Mouse (Mus musculus): ENCODE results near the gene Thbs3.
"Not testable (repeated sequence)": the region's sequence is repeated elsewhere in the genome, so short reads cannot be mapped to it uniquely, and the experiment has no call there.

The Thbs3 gene

GRCm38 (mm10) chr3:89195979-89196877 is 18.8 kb upstream of the Thbs3 start:
- peak; percentile 97 for DNase-seq (ENCODE audit: low spot score)

- DNase-seq (ENCODE audit: low spot score), result no peak
Observed at GRCm38 (mm10) chr3:89199839-89200238, 15.1 kb upstream of the Thbs3 start.

GRCm38 (mm10) chr3:89202253-89203141 is 12.5 kb upstream of the Thbs3 start, which contains the start of gene Gba:
Gene Gba (plus strand): TSS chr3:89202928.
- peak; percentile 97 for DNase-seq (ENCODE audit: low spot score)

GRCm38 (mm10) chr3:89203142-89203514 is 11.9 kb upstream of the Thbs3 start:
- DNase-seq (ENCODE audit: low spot score), result no peak

GRCm38 (mm10) chr3:89206079-89206478 is 8.9 kb upstream of the Thbs3 start:
- DNase-seq (ENCODE audit: low spot score), result no peak

DNA sequence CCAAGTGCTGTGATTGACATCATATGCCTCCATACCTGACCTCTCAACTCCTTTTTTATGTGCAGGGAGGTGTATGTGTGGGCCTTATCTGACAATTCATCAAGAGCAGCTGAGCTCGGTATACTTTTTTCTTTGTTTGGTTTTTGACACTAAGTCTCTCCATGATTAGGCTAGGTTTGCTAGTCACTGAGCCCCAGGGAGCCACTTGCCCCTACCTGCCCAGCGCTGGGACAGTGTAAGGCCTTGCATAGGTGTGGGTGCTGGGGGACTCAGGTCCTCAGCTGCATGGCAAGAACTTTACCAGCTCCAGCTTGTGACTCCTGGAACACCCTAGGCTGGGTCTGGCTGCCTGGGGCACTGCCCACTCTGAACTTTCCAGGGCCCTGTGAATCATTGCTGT is 8.3 kb upstream of the Thbs3 start:
- no peak for DNase-seq (ENCODE audit: low spot score)

DNA sequence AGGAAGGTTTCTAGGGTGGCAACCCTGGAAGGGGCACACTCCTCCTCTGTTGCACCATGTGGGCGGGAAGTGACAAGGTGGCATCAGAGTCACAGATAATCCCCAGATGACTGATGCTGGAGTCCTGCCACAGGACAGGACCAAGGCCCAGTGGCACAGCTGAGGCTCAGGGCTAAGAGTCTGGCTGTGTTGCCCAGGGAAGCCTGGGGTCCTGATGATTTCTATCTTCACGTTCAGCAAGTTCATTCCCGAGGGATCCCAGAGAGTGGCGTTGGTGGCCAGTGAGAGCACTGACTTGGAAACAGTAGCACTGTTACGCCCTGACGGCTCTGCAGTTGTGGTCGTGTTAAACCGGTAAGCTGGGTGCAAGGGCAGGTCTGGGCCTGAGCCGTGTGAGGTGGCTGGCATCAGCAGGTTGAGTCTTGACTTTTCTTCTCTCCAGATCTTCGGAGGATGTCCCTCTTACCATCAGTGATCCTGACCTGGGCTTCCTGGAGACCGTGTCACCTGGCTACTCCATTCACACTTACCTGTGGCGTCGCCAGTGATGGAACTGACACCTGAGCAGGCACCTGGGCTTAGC is 6.8 kb upstream of the Thbs3 start:
- no peak for DNase-seq (ENCODE audit: low spot score)

GRCm38 (mm10) chr3:89208736-89209135 is 6.2 kb upstream of the Thbs3 start:
- no peak for DNase-seq (ENCODE audit: low spot score)

DNA sequence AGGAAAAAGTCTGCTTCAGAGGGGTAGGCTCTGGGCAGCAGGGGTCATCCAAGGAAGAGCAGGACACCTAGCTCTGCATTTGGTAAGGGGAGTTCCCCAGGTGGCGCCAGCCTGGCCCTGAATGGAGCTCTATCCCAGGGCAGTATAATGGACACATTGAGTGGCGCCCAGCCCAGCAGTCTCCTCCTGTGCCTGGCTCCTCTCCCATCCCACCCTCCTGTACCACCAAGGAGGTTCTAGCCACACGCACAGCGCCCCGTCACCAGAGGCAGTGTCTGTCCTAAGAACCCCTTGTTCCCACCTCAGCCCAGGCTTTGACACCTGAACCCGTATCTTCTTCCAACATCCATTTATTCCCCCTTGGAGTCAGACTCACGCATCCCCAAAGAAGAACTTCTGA is 5.2 kb upstream of the Thbs3 start:
- DNase-seq (ENCODE audit: low spot score), result no peak

GRCm38 (mm10) chr3:89210162-89210561 is 4.8 kb upstream of the Thbs3 start:
- DNase-seq (ENCODE audit: low spot score), result no peak

GRCm38 (mm10) chr3:89210731-89211130 is 4.2 kb upstream of the Thbs3 start:
- DNase-seq (ENCODE audit: low spot score), result no peak

- DNase-seq (ENCODE audit: low spot score), result peak; percentile 98
Observed at GRCm38 (mm10) chr3:89213803-89214530, 1.0 kb upstream of the Thbs3 start.

GRCm38 (mm10) chr3:89215853-89216252 is 873 bp downstream of the Thbs3 start:
- peak; percentile 97 for DNase-seq (ENCODE audit: low spot score)

GRCm38 (mm10) chr3:89216407-89216806 is 1.4 kb downstream of the Thbs3 start:
- DNase-seq (ENCODE audit: low spot score), result not testable (repeated sequence)

DNA sequence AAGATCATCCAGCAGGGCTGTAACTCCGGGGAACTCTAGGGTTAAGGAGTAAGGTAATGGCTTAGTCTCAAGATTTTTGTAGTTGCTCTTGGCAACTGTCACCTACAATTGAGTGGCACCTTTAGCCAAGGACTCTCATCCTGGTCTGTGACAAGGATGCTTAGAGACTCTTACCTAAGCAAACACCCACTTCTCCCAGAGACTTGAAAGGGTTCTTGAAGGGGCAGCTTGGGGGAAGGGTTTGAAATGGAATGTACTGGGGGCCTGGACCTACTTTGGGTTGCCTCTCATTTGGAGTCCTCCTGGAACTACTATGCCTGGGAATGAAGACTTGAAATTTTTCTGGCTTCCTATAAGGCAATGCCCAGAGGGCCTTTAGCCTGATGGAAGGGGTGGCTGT is 3.3 kb downstream of the Thbs3 start:
- DNase-seq (ENCODE audit: low spot score), result no peak

DNA sequence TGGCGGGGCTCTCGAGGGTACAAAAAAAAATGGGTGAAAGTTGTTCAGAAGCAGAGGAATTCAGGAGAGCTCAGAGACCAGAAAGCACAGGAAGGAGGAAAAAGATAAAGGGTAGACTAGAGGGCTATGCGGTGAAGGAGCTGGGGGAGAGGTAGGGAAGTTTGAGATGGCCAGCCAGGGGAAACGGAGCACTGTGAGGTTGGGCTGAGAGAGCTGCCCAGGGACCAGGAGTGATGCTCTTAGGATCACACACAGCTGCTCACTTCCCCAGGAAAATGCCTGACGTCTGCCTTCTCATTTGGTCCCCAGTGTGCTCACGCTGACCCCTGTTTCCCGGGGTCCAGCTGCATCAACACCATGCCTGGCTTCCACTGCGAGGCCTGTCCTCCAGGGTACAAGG is 4.6 kb downstream of the Thbs3 start:
- DNase-seq (ENCODE audit: low spot score), result no peak

- no peak for DNase-seq (ENCODE audit: low spot score)
Observed at GRCm38 (mm10) chr3:89221167-89221566, 6.2 kb downstream of the Thbs3 start.

DNA sequence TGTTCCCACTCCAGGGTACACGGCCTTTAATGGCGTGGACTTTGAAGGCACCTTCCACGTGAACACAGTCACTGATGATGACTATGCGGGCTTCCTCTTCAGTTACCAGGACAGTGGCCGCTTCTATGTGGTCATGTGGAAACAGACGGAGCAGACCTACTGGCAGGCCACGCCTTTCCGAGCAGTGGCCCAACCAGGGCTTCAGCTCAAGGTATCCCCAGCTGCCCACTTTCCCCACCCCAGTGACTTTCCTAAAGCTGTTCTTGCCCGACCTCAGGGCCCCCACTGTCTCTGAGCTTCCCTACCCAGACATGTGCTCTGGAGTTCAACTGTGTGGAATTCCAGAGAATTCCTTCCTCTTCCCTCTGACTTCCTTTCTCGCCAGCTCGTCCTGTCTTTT is 9.8 kb downstream of the Thbs3 start:
- no peak for DNase-seq (ENCODE audit: low spot score)

DNA sequence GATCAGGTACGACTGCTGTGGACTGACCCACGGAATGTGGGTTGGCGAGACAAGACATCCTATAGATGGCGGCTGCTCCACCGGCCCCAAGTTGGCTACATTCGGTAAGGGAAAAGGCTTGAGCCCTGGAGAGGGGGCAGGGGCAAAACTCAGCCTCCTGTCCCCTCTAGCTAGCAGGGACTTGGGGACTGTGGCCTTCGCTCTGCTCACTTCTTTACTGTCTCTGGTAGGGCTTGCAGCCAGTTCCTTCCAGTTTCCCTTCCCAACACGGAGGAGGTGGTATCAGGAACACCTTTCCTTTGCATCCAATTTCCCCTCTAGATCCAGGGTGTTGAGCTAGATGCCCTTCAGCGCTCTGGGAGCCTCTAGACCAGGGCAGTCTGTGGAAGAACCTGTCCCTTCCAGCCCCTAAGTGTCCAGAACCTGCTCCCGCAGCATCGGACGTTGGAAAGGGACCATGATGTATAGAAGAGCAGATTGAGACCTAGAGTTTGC is 10.4 kb downstream of the Thbs3 start:
- no peak for DNase-seq (ENCODE audit: low spot score)

DNA sequence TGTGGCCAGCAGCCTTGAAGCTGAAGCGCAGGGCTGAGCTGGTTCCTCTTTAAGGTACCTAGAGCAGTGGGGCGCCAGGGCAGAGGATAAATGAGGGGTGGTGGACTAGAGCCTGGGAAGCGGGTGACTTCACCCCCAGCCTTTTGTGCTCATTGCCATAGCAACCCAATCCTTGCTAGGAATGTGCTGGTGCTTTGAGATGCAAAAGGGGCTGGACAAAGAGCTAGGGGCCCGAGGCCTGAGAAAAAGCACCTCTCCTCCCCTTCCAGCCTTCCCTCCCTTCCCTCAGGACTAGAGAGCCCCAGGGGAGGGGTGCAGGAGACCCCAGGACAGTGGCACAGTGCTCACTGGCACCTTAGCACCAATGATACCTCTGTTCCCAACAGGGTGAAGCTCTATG is 10.9 kb downstream of the Thbs3 start:
- DNase-seq (ENCODE audit: low spot score), result peak; percentile 92

DNA sequence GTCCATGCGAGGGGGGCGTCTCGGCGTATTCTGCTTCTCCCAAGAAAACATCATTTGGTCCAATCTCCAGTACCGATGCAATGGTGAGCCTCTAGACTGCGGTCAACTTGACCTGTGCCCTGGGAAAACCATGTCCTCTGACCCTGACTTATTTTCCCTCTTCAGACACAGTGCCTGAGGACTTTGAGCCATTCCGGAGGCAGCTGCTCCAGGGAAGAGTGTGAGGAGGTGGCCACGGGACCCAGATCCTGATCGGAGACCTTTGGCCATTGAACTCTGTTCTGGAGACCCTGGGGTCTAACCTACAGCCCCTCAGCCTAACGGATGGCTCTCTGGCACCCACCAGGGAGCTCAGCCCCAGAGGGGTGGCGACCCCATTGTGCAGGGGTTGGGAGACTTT is 11.4 kb downstream of the Thbs3 start:
- no peak for DNase-seq (ENCODE audit: low spot score)

DNA sequence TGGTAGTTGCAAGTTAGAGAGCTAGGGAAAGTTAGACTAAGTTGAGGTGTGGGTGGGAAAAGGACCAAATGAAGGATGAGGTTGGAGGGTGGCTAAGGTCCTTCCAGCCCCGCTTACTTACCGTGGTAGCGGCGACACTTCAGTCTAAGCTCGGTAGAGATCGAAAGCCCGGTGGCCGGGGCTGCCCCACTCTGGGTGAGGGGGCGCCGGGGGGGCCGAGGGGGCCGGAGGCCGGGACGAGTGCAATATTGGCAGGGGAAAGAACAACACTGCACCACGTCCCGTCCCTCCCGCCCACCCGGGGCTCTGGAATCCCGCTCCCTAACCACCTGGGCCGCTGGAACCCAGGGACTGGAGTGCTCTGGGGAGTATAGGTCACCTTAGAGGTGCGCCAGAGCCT is 11.9 kb downstream of the Thbs3 start, which contains the start of gene Mtx1:
Gene Mtx1 (minus strand): TSS at position 189 of the 400 bp plus-strand sequence.
- DNase-seq (ENCODE audit: low spot score), result no peak
